Mouse (Mus musculus): ENCODE data around the gene Smyd2.

Smyd2 gene

GRCm38 (mm10) chr1:189917126-189917500 lies 5.0 kb downstream of the Smyd2 start:
- no peak for DNase-seq

- DNase-seq = no peak
These were observed 5.6 kb downstream of the Smyd2 start for GRCm38 (mm10) chr1:189916422-189917125.

GRCm38 (mm10) chr1:189913093-189913760 lies 8.9 kb downstream of the Smyd2 start:
- no peak for DNase-seq

DNA sequence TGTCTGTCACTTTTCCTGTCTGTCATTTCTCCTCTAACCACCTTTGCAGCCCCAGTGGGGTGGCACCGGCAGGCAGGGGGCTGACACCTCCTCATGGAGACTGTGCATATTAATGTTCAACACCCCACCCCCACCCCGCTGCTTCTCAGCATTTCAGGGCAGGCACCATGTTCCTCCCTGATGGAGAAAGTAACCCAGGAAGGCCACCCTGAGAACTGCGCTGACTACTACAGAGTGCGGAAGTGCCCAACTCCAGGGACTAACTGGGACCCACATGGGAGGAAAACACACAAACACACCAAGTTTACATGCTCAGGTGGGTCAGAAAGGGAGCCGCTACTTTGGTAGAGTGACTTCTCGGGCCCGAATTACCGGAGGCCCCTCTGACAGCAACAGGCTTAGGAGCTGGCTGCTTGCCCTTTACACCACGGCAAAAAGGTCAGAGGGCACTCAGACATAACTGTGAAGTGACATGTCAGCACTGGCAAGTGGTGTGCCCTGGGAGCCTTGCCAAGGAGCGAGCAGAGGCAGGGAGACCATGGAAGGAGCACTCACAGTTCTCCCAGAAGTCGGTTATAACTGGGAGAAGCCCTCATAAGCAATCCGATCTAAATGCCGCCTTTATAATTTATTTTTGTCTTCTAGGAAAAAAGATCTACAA lies 11.3 kb downstream of the Smyd2 start:
- DNase-seq = no peak

- DNase-seq = no peak
These were observed 19.0 kb downstream of the Smyd2 start for GRCm38 (mm10) chr1:189903169-189903568.

- DNase-seq = no peak
These were observed 19.8 kb downstream of the Smyd2 start for GRCm38 (mm10) chr1:189902413-189902812.

- DNase-seq = no peak
These were observed 22.6 kb downstream of the Smyd2 start for GRCm38 (mm10) chr1:189899526-189899925.

DNA sequence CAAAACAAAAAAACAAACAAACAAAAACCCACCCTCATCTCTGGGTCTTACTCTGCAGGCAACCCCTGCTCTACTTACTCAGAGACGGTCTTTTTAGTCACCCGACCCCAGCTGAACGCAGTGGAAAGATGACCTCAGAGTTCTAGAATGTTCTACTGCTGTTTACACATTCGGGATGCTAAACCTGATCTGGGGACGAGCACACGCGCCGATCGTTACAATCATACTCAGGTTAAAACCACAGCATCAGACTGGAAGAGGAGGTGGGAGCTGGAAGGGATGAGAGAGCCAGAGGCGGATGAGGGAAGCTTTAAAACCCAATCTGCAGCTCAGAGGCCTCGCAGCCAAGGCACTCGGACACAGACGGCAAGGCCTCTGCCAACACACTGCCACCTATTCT lies 23.5 kb downstream of the Smyd2 start:
- no peak for DNase-seq

DNA sequence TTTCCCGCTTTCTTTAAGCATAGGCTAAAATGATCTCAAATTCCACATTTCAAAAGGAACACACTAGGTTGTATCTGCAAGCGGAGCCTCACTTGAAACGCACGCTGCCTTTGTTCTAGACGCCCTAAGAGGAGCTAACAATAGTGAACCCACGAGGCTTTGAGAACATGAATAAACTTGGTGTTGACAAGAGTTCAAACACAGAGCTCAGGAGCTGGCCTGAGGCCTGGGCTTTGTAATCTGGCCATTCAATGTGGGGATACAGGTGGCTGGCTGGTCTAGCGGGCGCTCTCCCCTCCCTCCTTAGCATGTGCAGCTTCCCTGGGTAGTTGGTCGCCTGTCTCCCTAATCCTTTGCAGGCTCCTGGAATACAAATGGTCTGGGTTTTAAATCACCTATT lies 24.3 kb downstream of the Smyd2 start:
- no peak for DNase-seq

DNA sequence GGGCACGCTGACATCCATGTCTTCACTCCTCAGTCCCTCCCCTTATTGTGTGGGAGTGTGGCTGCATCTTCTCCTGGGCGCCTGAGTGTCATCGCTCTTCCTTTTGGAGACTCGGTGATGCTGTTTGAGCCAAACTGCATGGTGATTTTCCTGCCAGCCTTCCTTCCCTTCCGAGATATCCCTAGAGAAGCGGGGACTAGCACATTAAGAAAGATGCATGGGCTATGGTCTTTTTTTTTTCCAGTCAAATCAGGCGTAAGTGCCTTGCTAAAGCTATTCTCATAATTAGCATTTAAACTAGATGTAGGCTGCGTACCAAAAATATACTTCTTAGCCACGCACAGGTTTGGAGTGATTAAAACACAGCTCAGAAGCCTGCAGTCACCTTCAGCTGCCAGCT lies 28.0 kb downstream of the Smyd2 start:
- DNase-seq = no peak

DNA sequence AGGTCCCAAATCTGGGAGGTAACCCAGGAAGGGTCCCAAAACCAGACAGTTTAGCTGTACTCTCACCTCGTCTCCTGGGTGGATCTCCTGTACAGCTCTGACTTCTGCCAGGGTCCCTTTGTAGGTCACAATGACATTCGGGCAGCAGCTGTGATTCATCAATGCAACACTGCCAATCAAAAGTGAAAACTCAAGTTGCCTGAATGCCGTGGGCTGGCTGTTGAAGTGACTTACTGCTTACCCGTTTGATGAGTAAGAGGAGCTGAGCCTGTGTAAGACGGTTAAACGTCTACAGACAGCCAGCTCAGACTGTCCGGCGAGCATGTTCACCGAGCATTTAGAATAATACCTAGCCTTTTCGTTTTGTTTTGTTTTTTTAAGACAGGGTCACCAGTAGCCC lies 33.4 kb downstream of the Smyd2 start:
- no peak for DNase-seq

- peak; percentile 75 for DNase-seq
These were observed 34.6 kb downstream of the Smyd2 start for GRCm38 (mm10) chr1:189887518-189887917.

DNA sequence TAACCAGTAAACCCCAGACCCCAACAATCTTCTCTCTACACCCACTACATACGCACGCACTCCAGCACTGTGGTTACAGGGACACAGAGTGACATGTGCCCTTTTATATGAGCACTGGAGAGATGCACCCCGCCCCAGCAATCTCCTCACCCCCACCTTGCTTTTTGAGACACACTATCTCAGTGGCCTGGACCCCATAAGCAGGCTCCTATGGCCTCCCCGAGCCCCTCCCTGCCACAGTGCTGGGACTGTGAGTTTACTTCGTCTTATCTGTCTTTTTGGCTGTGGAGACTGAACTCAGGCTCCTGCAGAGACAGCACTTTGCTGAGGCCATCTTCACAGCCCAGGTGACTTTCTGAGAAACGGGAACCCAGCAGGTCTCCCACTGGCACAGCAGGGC lies 36.2 kb downstream of the Smyd2 start:
- DNase-seq = no peak

- peak; percentile 74 for DNase-seq
These were observed 37.2 kb downstream of the Smyd2 start for GRCm38 (mm10) chr1:189884951-189885350.

DNA sequence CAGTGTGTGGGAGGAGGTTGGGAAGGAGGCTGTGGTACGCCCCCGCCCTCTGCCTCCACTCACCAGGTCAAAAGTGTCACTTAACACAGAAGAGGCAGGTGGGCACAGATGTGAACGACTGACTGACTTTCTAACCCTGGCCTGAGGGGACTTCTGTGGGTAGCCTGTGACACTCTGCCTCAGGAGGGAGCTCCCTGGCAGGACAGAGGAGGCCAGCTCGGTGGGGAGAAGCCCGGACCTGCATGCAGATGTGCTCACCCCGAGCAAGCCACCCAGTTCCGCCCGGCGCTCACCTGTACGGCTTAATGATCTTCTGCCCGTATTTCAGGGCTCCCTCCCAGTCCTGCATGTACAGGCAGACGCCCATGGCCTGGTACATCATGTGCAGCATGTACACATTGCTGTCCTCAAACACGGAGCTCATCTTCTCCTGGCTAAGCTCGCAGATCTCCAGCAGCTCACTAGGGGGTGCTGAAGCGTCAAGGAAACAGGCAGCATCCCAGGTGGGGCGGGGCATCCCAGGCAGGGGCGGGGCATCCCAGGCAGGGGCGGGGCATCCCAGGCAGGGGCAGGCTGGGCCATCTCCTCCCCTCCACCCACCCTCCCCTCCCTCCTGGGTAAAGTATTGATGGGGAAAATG lies 38.5 kb downstream of the Smyd2 start:
- peak; percentile 27 for DNase-seq

DNA sequence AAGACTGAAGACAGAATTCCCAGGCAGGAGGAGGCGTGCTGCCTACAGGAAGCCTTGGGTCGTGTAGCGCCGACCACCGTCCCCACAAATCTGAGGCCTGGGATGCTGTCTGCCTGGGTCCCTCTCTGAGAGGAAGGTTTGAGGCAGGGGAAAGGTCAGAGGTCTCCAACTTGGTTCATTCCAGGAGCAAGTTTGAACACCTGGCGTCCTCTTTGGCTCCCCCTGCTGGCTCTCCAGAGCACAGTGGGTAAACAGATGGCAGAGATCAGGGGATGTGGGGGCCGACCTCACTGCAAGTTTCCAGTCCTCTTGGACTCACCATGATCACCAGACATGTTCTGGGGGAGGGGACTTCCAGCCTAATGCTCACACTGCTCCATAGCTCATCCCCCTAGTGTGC lies 39.3 kb downstream of the Smyd2 start:
- DNase-seq = peak; percentile 41

DNA sequence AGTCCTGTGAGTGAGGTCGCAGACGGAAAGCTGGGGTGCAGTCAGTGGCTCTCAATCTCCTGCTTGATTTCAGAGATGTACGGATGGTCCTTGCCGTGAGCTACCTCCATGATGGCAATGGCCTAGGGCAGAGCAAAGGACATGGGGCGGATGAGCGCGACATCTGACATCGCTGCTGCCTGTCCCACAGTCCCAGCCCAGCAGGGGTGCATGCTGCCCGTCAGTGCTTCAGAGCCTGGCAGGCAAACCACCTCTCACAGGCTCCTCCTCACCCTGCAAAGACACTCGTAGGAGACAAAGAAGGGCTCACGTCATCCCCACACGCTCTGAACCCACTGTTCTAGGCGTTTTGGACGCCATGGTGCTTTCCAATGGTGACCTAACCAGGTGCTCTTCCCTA lies 41.4 kb downstream of the Smyd2 start:
- no peak for DNase-seq

DNA sequence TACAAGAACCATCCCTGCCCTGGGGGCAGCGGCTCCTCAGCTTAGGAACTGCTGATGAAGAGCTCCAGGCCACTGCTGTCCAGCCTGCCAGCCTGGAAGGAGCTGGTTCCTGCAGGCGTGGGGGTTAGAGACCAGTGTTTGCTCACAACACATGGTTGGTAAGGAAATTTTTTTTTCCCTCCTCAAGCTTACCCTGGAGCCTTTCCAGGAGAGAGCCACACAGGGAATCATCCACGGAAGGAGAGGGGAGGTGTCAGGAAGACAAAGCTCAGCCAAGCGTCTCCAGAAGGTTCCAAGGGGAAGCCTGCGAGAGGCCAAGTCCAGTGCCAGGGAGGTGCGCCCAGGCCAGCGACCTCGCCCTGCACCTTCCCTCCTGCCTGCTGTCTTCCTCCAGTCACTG lies 42.2 kb downstream of the Smyd2 start:
- peak; percentile 48 for DNase-seq

GRCm38 (mm10) chr1:189879212-189879611 lies 43.0 kb downstream of the Smyd2 start:
- no peak for DNase-seq

GRCm38 (mm10) chr1:189876162-189876561 lies 46.0 kb downstream of the Smyd2 start:
- no peak for DNase-seq

DNA sequence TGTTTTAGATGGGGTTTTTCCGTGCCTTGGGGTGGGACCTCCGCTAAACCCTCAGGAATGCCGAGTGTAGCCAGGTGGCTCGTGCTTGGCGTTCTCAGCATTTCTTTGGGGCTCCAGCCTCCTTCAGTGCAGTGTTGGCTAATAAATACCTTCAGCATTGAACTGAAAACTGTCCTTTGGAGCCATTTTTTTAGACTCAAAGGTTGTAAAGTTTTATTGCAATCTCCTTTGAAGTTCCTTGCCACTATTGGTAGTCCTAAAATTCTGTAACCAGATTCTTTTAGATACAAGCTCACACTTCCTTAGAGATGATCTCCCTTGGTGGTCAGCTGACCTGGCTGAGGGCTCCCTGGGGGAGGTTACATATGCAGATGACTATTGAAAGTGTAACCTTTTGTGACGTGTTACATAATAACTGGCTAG lies 46.7 kb downstream of the Smyd2 start:
- no peak for DNase-seq

GRCm38 (mm10) chr1:189873591-189873990 lies 48.6 kb downstream of the Smyd2 start:
- no peak for DNase-seq

DNA sequence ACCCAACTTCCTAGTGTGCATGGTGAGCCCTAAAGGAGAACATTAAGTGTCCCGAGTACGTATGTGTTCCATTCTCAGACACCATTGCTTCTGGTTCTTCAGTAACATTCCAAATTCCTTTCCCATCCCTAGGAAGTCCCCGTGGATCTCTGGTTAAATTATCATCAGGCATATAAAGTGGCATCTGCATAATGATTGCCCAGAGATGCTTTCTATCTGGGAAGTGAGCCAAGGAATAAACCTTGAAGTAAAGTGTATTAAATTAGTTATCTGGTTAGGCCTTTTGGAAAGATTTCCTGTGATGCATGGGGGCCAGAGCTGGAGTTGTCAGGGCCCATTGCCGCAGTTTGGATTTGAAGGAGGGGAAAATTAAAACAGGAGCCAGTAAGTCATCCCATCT lies 50.1 kb downstream of the Smyd2 start:
- DNase-seq = no peak

GRCm38 (mm10) chr1:189871625-189872024 lies 50.5 kb downstream of the Smyd2 start:
- no peak for DNase-seq

Data from cerebellum, adult 8-10 months (tissue).